Mouse (Mus musculus): ENCODE results near the gene Doc2a. TPM values are rescaled to one million over a fixed set of nuclear protein-coding genes. Genes with fewer than 3 reads are reported as not detected.
"Not testable (repeated sequence)": the region's sequence is repeated elsewhere in the genome, so short reads cannot be mapped to it uniquely, and the experiment has no call there.

The Doc2a gene
- total RNA-seq, 2 experiments from 2014 or later, result 15.8 to 18.5 TPM

GRCm38 (mm10) chr7:126867534-126867933 lies 20.3 kb downstream of the Doc2a start:
- no peak for DNase-seq (ENCODE audit: low spot score in 2 of 2)

- DNase-seq (ENCODE audit: low spot score in 2 of 2), result no peak
Observed at GRCm38 (mm10) chr7:126868003-126868402, 20.8 kb downstream of the Doc2a start.

- DNase-seq (ENCODE audit: low spot score in 2 of 2), result no peak
Observed at GRCm38 (mm10) chr7:126869780-126870519, 22.7 kb downstream of the Doc2a start.

GRCm38 (mm10) chr7:126870520-126870891 lies 23.3 kb downstream of the Doc2a start:
- DNase-seq (ENCODE audit: low spot score in 2 of 2), result no peak

- DNase-seq (ENCODE audit: low spot score in 2 of 2), result no peak
Observed at GRCm38 (mm10) chr7:126877239-126877638, 30.0 kb downstream of the Doc2a start.

- DNase-seq (ENCODE audit: low spot score in 2 of 2), result no peak
Observed at GRCm38 (mm10) chr7:126881040-126881439, 33.8 kb downstream of the Doc2a start.

GRCm38 (mm10) chr7:126883731-126884181 lies 36.5 kb downstream of the Doc2a start:
- DNase-seq (ENCODE audit: low spot score in 2 of 2), result no peak

GRCm38 (mm10) chr7:126884286-126885164 lies 37.3 kb downstream of the Doc2a start, which contains the start of gene Taok2:
Taok2 (minus strand) TSS chr7:126884703.
- peak; percentile 99 for DNase-seq (ENCODE audit: low spot score in 2 of 2)

GRCm38 (mm10) chr7:126887281-126887680 lies 40.1 kb downstream of the Doc2a start:
- no peak for DNase-seq (ENCODE audit: low spot score in 2 of 2)

- DNase-seq (ENCODE audit: low spot score in 2 of 2), result no peak
Observed at GRCm38 (mm10) chr7:126888852-126889251, 41.6 kb downstream of the Doc2a start.

GRCm38 (mm10) chr7:126896912-126897311 lies 49.7 kb downstream of the Doc2a start:
- DNase-seq (ENCODE audit: low spot score in 2 of 2), result no peak

- DNase-seq (ENCODE audit: low spot score in 2 of 2), result peak in 1 of 2 experiments; percentile 13
Observed at GRCm38 (mm10) chr7:126897390-126898101, 50.3 kb downstream of the Doc2a start.

GRCm38 (mm10) chr7:126898102-126898990 lies 51.1 kb downstream of the Doc2a start:
- peak; percentile 92 to 95 for DNase-seq (ENCODE audit: low spot score in 2 of 2)

GRCm38 (mm10) chr7:126899781-126900180 lies 52.6 kb downstream of the Doc2a start:
- DNase-seq (ENCODE audit: low spot score in 2 of 2), result not testable (repeated sequence)

Other genes starting within 250 kb of the Doc2a start
- 1 to 10 TPM; 6.8 to 8.8 TPM for gene Nupr1, start 216.6 kb upstream of the Doc2a start, total RNA-seq (2021)
- gene Sgf29, start 198.1 kb upstream of the Doc2a start, total RNA-seq (2021), result 10 to 100 TPM; 26.1 to 33.5 TPM
- gene Sult1a1, start 171.0 kb upstream of the Doc2a start, total RNA-seq (2021), result 10 to 100 TPM in 1 of 2 experiments, 1 to 10 TPM in 1; 9.5 to 11.6 TPM
- 100 to 1,000 TPM; 105 to 106 TPM for gene Bola2, start 152.0 kb upstream of the Doc2a start, total RNA-seq (2021)
- gene Slx1b, start 151.6 kb upstream of the Doc2a start, total RNA-seq (2021), result 10 to 100 TPM; 17.3 to 17.4 TPM
- gene Coro1a, start 139.6 kb upstream of the Doc2a start, total RNA-seq (2021), result 100 to 1,000 TPM; 121 to 122 TPM
- 100 to 1,000 TPM; 174 to 194 TPM for gene Mapk3, start 87.8 kb upstream of the Doc2a start, total RNA-seq (2021)
- 1 to 10 TPM; 2.2 to 4.6 TPM for gene Gdpd3, start 81.1 kb upstream of the Doc2a start, total RNA-seq (2021)
- 100 to 1,000 TPM; 286 to 300 TPM for gene Ypel3, start 70.5 kb upstream of the Doc2a start, total RNA-seq (2021)
- under 1 TPM; 0.56 to 0.64 TPM for gene Tbx6, start 65.9 kb upstream of the Doc2a start, total RNA-seq (2021)
- 10 to 100 TPM; 48.9 to 54.5 TPM for gene Ppp4c, start 54.9 kb upstream of the Doc2a start, total RNA-seq (2021)
- gene Fam57b, start 49.7 kb upstream of the Doc2a start, total RNA-seq (2021), result 10 to 100 TPM; 62.4 to 68.1 TPM
- not detected for gene 4930451I11Rik, start 15.8 kb upstream of the Doc2a start, total RNA-seq (2021)
- 10 to 100 TPM; 25.8 to 30.9 TPM for gene Hirip3, start 14.6 kb downstream of the Doc2a start, total RNA-seq (2021)
- gene Ino80e, start 15.0 kb downstream of the Doc2a start, total RNA-seq (2021), result 10 to 100 TPM; 48.4 to 55.6 TPM
- gene Taok2, start 37.3 kb downstream of the Doc2a start, total RNA-seq (2021), result 100 to 1,000 TPM; 156 to 160 TPM
- gene Tmem219, start 75.5 kb downstream of the Doc2a start, total RNA-seq (2021), result 10 to 100 TPM; 18.4 to 23.1 TPM
- 100 to 1,000 TPM; 192 to 198 TPM for gene Kctd13, start 81.5 kb downstream of the Doc2a start, total RNA-seq (2021)
- 10 to 100 TPM; 33.3 to 33.7 TPM for gene Asphd1, start 102.2 kb downstream of the Doc2a start, total RNA-seq (2021)
- 100 to 1,000 TPM; 475 to 503 TPM for gene Sez6l2, start 103.1 kb downstream of the Doc2a start, total RNA-seq (2021)
- gene Cdipt, start 128.5 kb downstream of the Doc2a start, total RNA-seq (2021), result 100 to 1,000 TPM; 164 to 166 TPM
- not detected for gene Cdiptos, start 128.7 kb downstream of the Doc2a start, total RNA-seq (2021)
- 10 to 100 TPM in 1 of 2 experiments, 1 to 10 TPM in 1; 8.5 to 10.0 TPM for gene Mvp, start 167.2 kb downstream of the Doc2a start, total RNA-seq (2021)
- not detected for gene Pagr1b, start 169.1 kb downstream of the Doc2a start, total RNA-seq (2021)
- gene Pagr1a, start 169.9 kb downstream of the Doc2a start, total RNA-seq (2021), result 10 to 100 TPM; 16.7 to 17.4 TPM
- gene Gm42742, start 173.7 kb downstream of the Doc2a start, total RNA-seq (2021), result 10 to 100 TPM; 61.2 to 65.1 TPM
- 100 to 1,000 TPM; 246 to 261 TPM for gene Prrt2, start 173.8 kb downstream of the Doc2a start, total RNA-seq (2021)
- gene Maz, start 179.6 kb downstream of the Doc2a start, total RNA-seq (2021), result 100 to 1,000 TPM; 238 to 241 TPM
- gene Kif22, start 195.1 kb downstream of the Doc2a start, total RNA-seq (2021), result 1 to 10 TPM; 3.1 to 6.0 TPM
- gene Zg16, start 239.9 kb downstream of the Doc2a start, total RNA-seq (2021), result not detected
- 1 to 10 TPM in 1 of 2 experiments, under 1 TPM in 1; 0.84 to 1.6 TPM for gene AI467606, start 243.9 kb downstream of the Doc2a start, total RNA-seq (2021)

Data from layer of hippocampus, adult 18-20 months (tissue).